Mouse (Mus musculus) heart, adult 2 months (tissue): ENCODE measurements around the gene Mrpl11. TPM values are rescaled to one million over a fixed set of nuclear protein-coding genes. Genes with fewer than 3 reads are reported as not detected.

Source experiments
- DNase-seq, 2 experiments: peaks; one replicate each; pipeline ENCODE4 v3.0.0; 2021
- H3K27ac ChIP-seq: fragments of 200-600 bp; 2 replicates; pipeline ENCODE4 v1.8.1; 2022
- H3K27me3 ChIP-seq: fragments of 200-500 bp; 2 replicates; pipeline ENCODE4 v1.6.1; 2012; ENCODE audit warnings: mild to moderate bottlenecking, low read length, inconsistent platforms, mixed read lengths; ENCODE audit not compliant: control insufficient read depth, insufficient read depth
- H3K36me3 ChIP-seq: fragments of 200-500 bp; 2 replicates; pipeline ENCODE4 v1.6.1; 2012; ENCODE audit warnings: low read length, inconsistent platforms; ENCODE audit not compliant: control insufficient read depth, insufficient read depth
- H3K4me1 ChIP-seq: fragments of 200-500 bp; 2 replicates; pipeline ENCODE4 v1.6.1; 2011; ENCODE audit warnings: low read length; ENCODE audit not compliant: control insufficient read depth, insufficient read depth
- H3K4me3 ChIP-seq: fragments of 200-600 bp; 2 replicates; pipeline ENCODE4 v1.8.1; 2022
- H3K79me2 ChIP-seq: fragments of 200-500 bp; replicated peaks from 2 replicates; pipeline ENCODE4 v1.6.1; 2012; ENCODE audit warnings: mild to moderate bottlenecking, inconsistent platforms, low read length, moderate library complexity, mixed read lengths; ENCODE audit not compliant: control insufficient read depth, insufficient read depth
- H3K9ac ChIP-seq: fragments of 200-500 bp; 2 replicates; pipeline ENCODE4 v1.6.1; 2012; ENCODE audit warnings: low read depth, mild to moderate bottlenecking, control low read depth, inconsistent platforms, low read length, mixed read lengths
- CTCF ChIP-seq: fragments of 200-600 bp; IDR thresholded peaks from 2 replicates; pipeline ENCODE4 v1.8.1; 2022; ENCODE audit warnings: antibody characterized with exemption, mild to moderate bottlenecking, moderate library complexity
- EP300 ChIP-seq: fragments of 200-500 bp; IDR thresholded peaks from 2 replicates; pipeline ENCODE4 v1.6.1; 2011; ENCODE audit warnings: low read depth, low read length, control low read depth; ENCODE audit not compliant: insufficient read depth
- POLR2A ChIP-seq: fragments of 200-500 bp; IDR thresholded peaks from 2 replicates; pipeline ENCODE4 v1.6.1; 2011; ENCODE audit warnings: mild to moderate bottlenecking, low read depth, low read length, control low read depth; ENCODE audit not compliant: insufficient read depth
- WGBS: fragments of 180-500 bp; shearing (Covaris S2); methylation state at CpG from one replicate; pipeline ENCODE4 v1.1.7; 2018; 5-methylcytosine and 5-hydroxymethylcytosine counted together
- intact Hi-C: fragments of 180-260 bp; cut with DNase I; formaldehyde crosslinking; loops from one replicate; pipeline ENCODE4 v1.15.1; 2025
- polyA plus RNA-seq: library from polyadenylated mRNA; depleted of rRNA; stranded (reverse); fragments of >200 nt; gene quantifications from 2 replicates; pipeline ENCODE4 v1.2.3, GENCODE M21; 2012; rRNA removed
- total RNA-seq, 2 experiments: library from RNA; stranded (reverse); gene quantifications; 2 replicates each; pipeline ENCODE4 v1.2.3; 2021

The Mrpl11 gene
- total and polyA plus RNA-seq, 3 experiments, result 45.2 to 67.4 (median 61.0) TPM

DNA sequence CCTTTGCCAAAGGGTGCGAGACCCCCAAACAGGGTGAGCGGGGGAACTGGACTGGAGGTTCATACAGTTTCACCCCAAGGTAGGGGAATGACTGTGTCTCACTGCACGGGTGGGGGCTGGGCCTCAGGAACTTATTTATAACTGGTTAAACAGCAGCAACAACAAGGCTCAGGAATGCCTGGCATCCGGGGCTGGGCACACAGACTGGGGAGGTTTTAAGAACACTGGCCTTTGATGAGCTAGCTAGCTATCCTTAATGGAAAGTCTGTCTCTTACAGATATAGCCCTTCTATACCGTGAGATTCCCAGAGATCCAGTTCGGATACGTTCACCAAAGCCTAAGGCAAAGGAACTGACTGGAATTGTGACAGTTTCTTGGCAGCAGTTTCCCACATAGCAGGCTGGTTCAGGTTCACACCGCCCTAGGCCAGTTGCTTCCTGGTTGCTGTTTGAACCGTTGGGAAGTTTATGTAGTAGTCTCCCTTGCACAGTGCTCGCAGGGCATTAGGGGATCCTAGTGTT lies 54.3 kb downstream of the Mrpl11 start:
- Histone ChIP-seq H3K27me3 (no peaks in the 10 kb centered on the region), H3K9ac (no peak overlapping the region), H3K4me3 (no peak overlapping the region), H3K27ac (peak overlapping the region; percentile 60), H3K79me2 (no peaks in the 10 kb centered on the region), H3K4me1 (peaks cover 1% of the 10 kb centered on the region), H3K36me3 (no peaks in the 10 kb centered on the region)
- DNase-seq, result peak in 1 of 2 experiments; percentile 49
- intact Hi-C loops, result loop anchor here (2.0 kb wide), 1 partner anchor 57 kb away; no protein-coding TSS in a partner anchor
- WGBS, result 22% methylated on average over 10 of the region's 10 CpGs
- TF ChIP-seq EP300, result no peak
- peak; percentile 64 for TF ChIP-seq POLR2A
- TF ChIP-seq CTCF, result no peak

Other genes with a start within 250 kb of the Mrpl11 start
- gene Rbm4b, start 205.7 kb upstream of the Mrpl11 start, total RNA-seq, result 1 to 10 TPM; 6.3 to 6.5 TPM
- 5.1 and 6.9 TPM in 2 replicates for gene Rbm4b, start 205.7 kb upstream of the Mrpl11 start, polyA plus RNA-seq
- gene Rbm4, start 168.2 kb upstream of the Mrpl11 start, total RNA-seq, result 10 to 100 TPM; 39.4 to 46.3 TPM
- 39.2 and 63.1 TPM in 2 replicates for gene Rbm4, start 168.2 kb upstream of the Mrpl11 start, polyA plus RNA-seq
- gene Gm21992, start 150.5 kb upstream of the Mrpl11 start, total RNA-seq, result 10 to 100 TPM in 1 of 2 experiments, 1 to 10 TPM in 1; 8.0 to 16.9 TPM
- gene Gm21992, start 150.5 kb upstream of the Mrpl11 start, polyA plus RNA-seq, result 9.3 and 18.4 TPM in 2 replicates
- gene Rbm14, start 150.5 kb upstream of the Mrpl11 start, total RNA-seq, result 10 to 100 TPM; 19.5 to 25.4 TPM
- 16.2 and 17.2 TPM in 2 replicates for gene Rbm14, start 150.5 kb upstream of the Mrpl11 start, polyA plus RNA-seq
- 10 to 100 TPM; 23.1 to 28.5 TPM for gene Ccs, start 122.8 kb upstream of the Mrpl11 start, total RNA-seq
- 26.3 and 27.3 TPM in 2 replicates for gene Ccs, start 122.8 kb upstream of the Mrpl11 start, polyA plus RNA-seq
- gene Ccdc87, start 122.8 kb upstream of the Mrpl11 start, total RNA-seq, result not detected
- gene Ccdc87, start 122.8 kb upstream of the Mrpl11 start, polyA plus RNA-seq, result 0.16 TPM in 1 of 2 replicates, not detected in the other
- 10 to 100 TPM; 66.6 to 80.6 TPM for gene Ctsf, start 107.0 kb upstream of the Mrpl11 start, total RNA-seq
- 80.8 and 80.9 TPM in 2 replicates for gene Ctsf, start 107.0 kb upstream of the Mrpl11 start, polyA plus RNA-seq
- gene Actn3, start 84.2 kb upstream of the Mrpl11 start, total RNA-seq, result under 1 TPM; 0.39 TPM
- gene Actn3, start 84.2 kb upstream of the Mrpl11 start, polyA plus RNA-seq, result 0.57 and 0.76 TPM in 2 replicates
- 1 to 10 TPM; 2.3 to 3.0 TPM for gene Zdhhc24, start 83.5 kb upstream of the Mrpl11 start, total RNA-seq
- gene Zdhhc24, start 83.5 kb upstream of the Mrpl11 start, polyA plus RNA-seq, result 7.8 and 7.9 TPM in 2 replicates
- gene Bbs1, start 55.5 kb upstream of the Mrpl11 start, total RNA-seq, result 1 to 10 TPM; 3.5 to 4.5 TPM
- 2.3 and 3.9 TPM in 2 replicates for gene Bbs1, start 55.5 kb upstream of the Mrpl11 start, polyA plus RNA-seq
- 10 to 100 TPM; 12.7 to 16.3 TPM for gene Dpp3, start 33.9 kb upstream of the Mrpl11 start, total RNA-seq
- gene Dpp3, start 33.9 kb upstream of the Mrpl11 start, polyA plus RNA-seq, result 36.1 and 41.0 TPM in 2 replicates
- gene Peli3, start 19.0 kb upstream of the Mrpl11 start, total RNA-seq, result 1 to 10 TPM; 2.4 to 2.5 TPM
- gene Peli3, start 19.0 kb upstream of the Mrpl11 start, polyA plus RNA-seq, result 1.9 and 2.5 TPM in 2 replicates
- not detected for gene Npas4, start 28.2 kb downstream of the Mrpl11 start, total RNA-seq
- gene Npas4, start 28.2 kb downstream of the Mrpl11 start, polyA plus RNA-seq, result 0.41 and 0.62 TPM in 2 replicates
- 10 to 100 TPM; 10.8 to 11.4 TPM for gene Slc29a2, start 61.7 kb downstream of the Mrpl11 start, total RNA-seq
- gene Slc29a2, start 61.7 kb downstream of the Mrpl11 start, polyA plus RNA-seq, result 35.7 and 42.8 TPM in 2 replicates
- gene B4gat1, start 76.7 kb downstream of the Mrpl11 start, total RNA-seq, result 10 to 100 TPM; 43.2 to 43.8 TPM
- gene B4gat1, start 76.7 kb downstream of the Mrpl11 start, polyA plus RNA-seq, result 43.2 and 48.8 TPM in 2 replicates
- 1 to 10 TPM; 1.3 to 2.3 TPM for gene AC124502.3, start 76.7 kb downstream of the Mrpl11 start, total RNA-seq
- 0.08 and 0.15 TPM in 2 replicates for gene AC124502.3, start 76.7 kb downstream of the Mrpl11 start, polyA plus RNA-seq
- 10 to 100 TPM; 14.3 to 16.9 TPM for gene Brms1, start 79.2 kb downstream of the Mrpl11 start, total RNA-seq
- gene Brms1, start 79.2 kb downstream of the Mrpl11 start, polyA plus RNA-seq, result 17.0 and 18.1 TPM in 2 replicates
- 1 to 10 TPM; 1.2 to 1.8 TPM for gene Rin1, start 88.3 kb downstream of the Mrpl11 start, total RNA-seq
- gene Rin1, start 88.3 kb downstream of the Mrpl11 start, polyA plus RNA-seq, result 2.1 and 3.0 TPM in 2 replicates
- 10 to 100 TPM in 1 of 2 experiments, 1 to 10 TPM in 1; 9.3 to 12.2 TPM for gene Cd248, start 105.9 kb downstream of the Mrpl11 start, total RNA-seq
- 18.1 and 20.0 TPM in 2 replicates for gene Cd248, start 105.9 kb downstream of the Mrpl11 start, polyA plus RNA-seq
- gene Tmem151a, start 123.4 kb downstream of the Mrpl11 start, total RNA-seq, result 1 to 10 TPM; 2.6 to 2.8 TPM
- gene Tmem151a, start 123.4 kb downstream of the Mrpl11 start, polyA plus RNA-seq, result 1.9 and 3.3 TPM in 2 replicates
- gene Yif1a, start 126.4 kb downstream of the Mrpl11 start, total RNA-seq, result 100 to 1,000 TPM in 1 of 2 experiments, 10 to 100 TPM in 1; 90.8 to 108 TPM
- gene Yif1a, start 126.4 kb downstream of the Mrpl11 start, polyA plus RNA-seq, result 242 and 247 TPM in 2 replicates
- gene Cnih2, start 136.4 kb downstream of the Mrpl11 start, total RNA-seq, result not detected
- gene Cnih2, start 136.4 kb downstream of the Mrpl11 start, polyA plus RNA-seq, result 0.53 and 0.70 TPM in 2 replicates
- gene Rab1b, start 144.9 kb downstream of the Mrpl11 start, total RNA-seq, result 100 to 1,000 TPM; 173 to 195 TPM
- gene Rab1b, start 144.9 kb downstream of the Mrpl11 start, polyA plus RNA-seq, result 221 and 231 TPM in 2 replicates
- gene Klc2, start 156.4 kb downstream of the Mrpl11 start, total RNA-seq, result 10 to 100 TPM; 49.0 to 50.6 TPM
- 56.7 and 57.4 TPM in 2 replicates for gene Klc2, start 156.4 kb downstream of the Mrpl11 start, polyA plus RNA-seq